Mouse (Mus musculus) forebrain, embryonic 15.5 days (tissue): ENCODE measurements around the gene Ly6g6f. TPM values are rescaled to one million over a fixed set of nuclear protein-coding genes. Genes with fewer than 3 reads are reported as not detected.

ENCODE experiments used
- ATAC-seq: fragments of 200-750 bp; cut with Nextera tagmentation; replicated peaks from 2 replicates; pipeline ENCODE4 v1.8.0; 2017; ENCODE audit warnings: mild to moderate bottlenecking, moderate TSS enrichment, moderate library complexity
- H3K27ac ChIP-seq: fragments of 300-500 bp; sonication (generic); replicated peaks from 2 replicates; pipeline ENCODE4 v1.5.1; 2015; ENCODE audit warnings: mild to moderate bottlenecking, inconsistent platforms
- H3K27me3 ChIP-seq: fragments of 300-500 bp; sonication (generic); 2 replicates; pipeline ENCODE4 v1.6.1; 2015; ENCODE audit warnings: inconsistent platforms
- H3K36me3 ChIP-seq: fragments of 300-500 bp; sonication (generic); 2 replicates; pipeline ENCODE4 v1.6.1; 2015; ENCODE audit warnings: mild to moderate bottlenecking, inconsistent platforms
- H3K4me1 ChIP-seq: fragments of 300-500 bp; sonication (generic); 2 replicates; pipeline ENCODE4 v1.6.1; 2015; ENCODE audit warnings: inconsistent platforms
- H3K4me2 ChIP-seq: fragments of 300-500 bp; sonication (generic); replicated peaks from 2 replicates; pipeline ENCODE4 v1.6.1; 2015; ENCODE audit warnings: mild to moderate bottlenecking, inconsistent platforms
- H3K4me3 ChIP-seq: fragments of 300-500 bp; sonication (generic); 2 replicates; pipeline ENCODE4 v1.5.1; 2015; ENCODE audit warnings: mild to moderate bottlenecking, inconsistent platforms
- H3K9ac ChIP-seq: fragments of 300-500 bp; sonication (generic); replicated peaks from 2 replicates; pipeline ENCODE4 v1.6.1; 2015; ENCODE audit warnings: mild to moderate bottlenecking, inconsistent platforms
- H3K9me3 ChIP-seq: fragments of 300-500 bp; sonication (generic); 2 replicates; pipeline ENCODE4 v1.6.1; 2016; ENCODE audit warnings: inconsistent platforms
- WGBS: fragments of 180-500 bp; shearing (Covaris S2); methylation state at CpG from one replicate; pipeline ENCODE4 v1.1.7; 2015; ENCODE audit warnings: mixed read lengths; 5-methylcytosine and 5-hydroxymethylcytosine counted together
- polyA plus RNA-seq: library from polyadenylated mRNA; unstranded; fragments of >200 nt; fragmentation: Nextera tagmentation; extraction: Ambion mirVana; gene quantifications from 2 replicates; pipeline ENCODE4 v1.2.1, GENCODE M21; 2015

Ly6g6f gene
- 0.32 TPM in 1 of 2 replicates, not detected in the other for polyA plus RNA-seq

DNA sequence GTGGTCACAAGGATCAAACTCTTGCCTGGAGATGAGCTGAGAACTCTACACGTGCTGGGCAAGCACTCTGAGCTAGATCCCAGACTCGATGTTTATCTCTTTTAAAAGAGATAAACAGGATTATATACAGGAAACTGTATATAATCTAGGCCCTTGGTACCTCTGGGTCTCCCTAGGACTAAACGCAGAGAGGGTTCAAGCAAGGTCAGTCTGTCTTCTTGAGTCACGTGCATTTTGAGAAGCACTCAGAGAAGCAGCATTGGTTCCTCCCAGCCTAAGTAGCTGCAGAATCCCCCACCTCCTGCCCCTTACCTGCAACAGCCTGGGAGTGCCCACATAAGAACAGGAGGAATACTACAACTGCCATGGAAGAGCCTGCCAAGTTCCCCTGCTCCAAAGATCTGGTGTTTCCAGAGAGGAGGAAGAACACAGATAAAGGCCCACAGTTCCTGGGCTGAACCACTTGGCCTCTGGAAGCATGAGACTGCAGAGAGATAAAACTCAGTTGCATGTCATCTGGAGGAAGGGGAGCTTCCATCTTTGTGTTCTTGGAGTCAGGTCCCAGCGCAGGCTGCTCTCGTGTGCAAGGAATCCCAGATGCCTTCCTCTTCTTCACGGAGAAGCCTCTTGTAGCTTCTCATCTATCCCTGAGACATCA lies at the start of gene Ly6g6f:
Gene Ly6g6f, minus strand, starts transcription at position 403 of the 658 bp plus-strand sequence.
- H3K27ac ChIP-seq: no peak within 1 kb of the TSS
- no peak for ATAC-seq

DNA sequence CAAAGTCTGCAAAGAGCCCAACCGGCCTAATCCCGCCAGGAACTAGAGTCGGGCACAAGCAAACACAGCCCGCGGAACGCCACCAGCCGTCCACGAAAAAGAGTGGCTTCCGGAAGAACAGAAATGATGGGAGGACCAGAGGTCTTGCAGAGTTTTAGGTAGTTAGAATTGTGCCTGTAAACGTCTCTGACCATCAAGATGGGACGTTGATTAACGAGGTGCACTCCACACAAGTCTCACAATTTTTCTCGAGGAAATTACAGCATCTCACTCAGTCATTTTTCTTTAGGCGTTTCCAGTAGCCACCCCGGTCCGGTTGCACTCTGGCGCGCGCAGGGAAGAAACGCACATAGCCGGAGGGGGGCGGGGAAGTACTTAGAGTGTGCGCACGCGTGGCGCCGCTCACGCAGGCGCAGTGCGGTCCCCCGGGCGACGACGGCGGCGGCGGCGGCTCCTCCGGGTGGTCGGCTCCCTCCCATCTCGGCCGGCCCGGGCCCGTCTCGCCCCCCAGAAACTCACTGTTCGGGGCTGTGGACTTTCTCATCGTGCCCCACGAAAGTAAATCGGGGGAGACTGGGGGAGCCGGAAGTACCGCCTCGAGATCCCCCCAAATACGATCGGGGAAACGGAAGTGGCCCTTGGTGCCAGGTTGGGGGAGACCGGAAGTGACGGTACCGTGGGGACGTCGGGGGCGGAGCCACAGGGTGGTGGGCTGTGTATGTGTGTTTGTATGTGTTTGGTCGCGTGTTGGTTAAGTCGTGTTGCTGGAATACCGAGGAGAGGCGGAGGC lies 49.6 kb upstream of the Ly6g6f start, which contains the start of gene Bag6:
Gene Bag6, plus strand, starts transcription at position 378 of the 790 bp plus-strand sequence.
- Histone ChIP-seq H3K27me3 (no peaks in the 10 kb centered on the region), H3K4me1 (peaks cover 32% of the 10 kb centered on the region), H3K9me3 (no peaks in the 10 kb centered on the region), H3K9ac (peak within 1 kb of the TSS; percentile 64), H3K27ac (peak within 1 kb of the TSS; percentile 95), H3K4me2 (peak within 1 kb of the TSS; percentile 79), H3K4me3 (peak within 1 kb of the TSS; percentile 72), H3K36me3 (peaks cover 18% of the 10 kb centered on the region)
- ATAC-seq: peak; percentile 94
- whole genome bisulfite sequencing: under 1% methylated on average over 65 of the region's 66 CpGs

More for the DNA sequence above, at the start of gene Ly6g6f:
- Histone ChIP-seq H3K4me2 (no peak within 1 kb of the TSS), H3K9me3 (no peaks in the 10 kb centered on the region), H3K36me3 (no peaks in the 10 kb centered on the region), H3K4me3 (no peak within 1 kb of the TSS), H3K9ac (no peak within 1 kb of the TSS), H3K4me1 (peaks cover 7% of the 10 kb centered on the region), H3K27me3 (no peaks in the 10 kb centered on the region)
- WGBS: 84% methylated on average over 7 of the region's 7 CpGs

DNA sequence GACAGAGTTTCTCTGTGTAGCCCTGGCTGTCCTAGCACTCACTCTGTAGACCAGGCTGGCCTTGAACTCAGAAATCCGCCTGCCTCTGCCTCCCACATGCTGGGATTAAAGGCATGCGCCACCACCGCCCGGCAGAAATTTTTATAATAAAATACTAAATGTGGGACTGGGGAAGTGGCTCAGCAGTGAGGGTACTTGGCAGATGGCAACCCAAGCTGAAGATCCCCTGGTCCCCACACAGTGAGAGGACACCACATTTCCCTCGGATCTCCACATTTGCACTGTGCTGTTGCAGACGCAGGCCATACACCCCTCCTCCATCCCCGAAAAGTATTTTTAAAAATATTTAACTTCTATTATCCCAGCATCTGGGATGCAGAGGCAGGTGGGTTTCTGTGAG lies 48.1 kb upstream of the Ly6g6f start:
- Histone ChIP-seq H3K4me1 (peaks cover 30% of the 10 kb centered on the region), H3K4me3 (no peak overlapping the region), H3K9me3 (no peaks in the 10 kb centered on the region), H3K4me2 (no peak overlapping the region), H3K9ac (no peak overlapping the region), H3K27me3 (no peaks in the 10 kb centered on the region), H3K27ac (no peak overlapping the region), H3K36me3 (peaks cover 4% of the 10 kb centered on the region; the same call in 1 of the 2 replicates)
- no peak for ATAC-seq
- whole genome bisulfite sequencing: 96% methylated on average over 7 of the region's 7 CpGs

DNA sequence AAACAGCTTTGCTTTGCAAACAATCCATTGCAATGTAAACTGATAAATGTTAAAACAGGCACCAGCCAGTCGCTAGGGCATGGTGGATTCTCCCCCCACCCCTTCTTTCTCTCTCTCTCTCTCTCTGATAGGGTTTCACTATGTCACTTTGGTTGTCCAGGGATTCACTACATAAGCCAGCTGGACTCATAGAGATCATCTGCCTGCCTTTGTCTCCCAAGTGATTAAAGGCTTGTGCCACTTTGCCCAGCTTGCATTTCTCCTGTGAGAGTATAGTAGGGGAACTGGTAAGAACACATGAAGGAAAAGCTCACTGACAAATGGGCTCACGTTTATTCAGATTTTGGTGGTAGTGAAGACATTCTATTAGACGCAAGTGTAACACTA lies 46.8 kb upstream of the Ly6g6f start:
- no peak overlapping the region for H3K9ac ChIP-seq
- H3K36me3 ChIP-seq: no peaks in the 10 kb centered on the region
- peaks cover 26% of the 10 kb centered on the region for H3K4me1 ChIP-seq
- 71% methylated on average over 3 of the region's 3 CpGs for WGBS
- H3K27ac ChIP-seq: no peak overlapping the region
- ATAC-seq: no peak
- H3K27me3 ChIP-seq: no peaks in the 10 kb centered on the region
- no peak overlapping the region for H3K4me3 ChIP-seq
- H3K4me2 ChIP-seq: no peak overlapping the region
- no peaks in the 10 kb centered on the region for H3K9me3 ChIP-seq

DNA sequence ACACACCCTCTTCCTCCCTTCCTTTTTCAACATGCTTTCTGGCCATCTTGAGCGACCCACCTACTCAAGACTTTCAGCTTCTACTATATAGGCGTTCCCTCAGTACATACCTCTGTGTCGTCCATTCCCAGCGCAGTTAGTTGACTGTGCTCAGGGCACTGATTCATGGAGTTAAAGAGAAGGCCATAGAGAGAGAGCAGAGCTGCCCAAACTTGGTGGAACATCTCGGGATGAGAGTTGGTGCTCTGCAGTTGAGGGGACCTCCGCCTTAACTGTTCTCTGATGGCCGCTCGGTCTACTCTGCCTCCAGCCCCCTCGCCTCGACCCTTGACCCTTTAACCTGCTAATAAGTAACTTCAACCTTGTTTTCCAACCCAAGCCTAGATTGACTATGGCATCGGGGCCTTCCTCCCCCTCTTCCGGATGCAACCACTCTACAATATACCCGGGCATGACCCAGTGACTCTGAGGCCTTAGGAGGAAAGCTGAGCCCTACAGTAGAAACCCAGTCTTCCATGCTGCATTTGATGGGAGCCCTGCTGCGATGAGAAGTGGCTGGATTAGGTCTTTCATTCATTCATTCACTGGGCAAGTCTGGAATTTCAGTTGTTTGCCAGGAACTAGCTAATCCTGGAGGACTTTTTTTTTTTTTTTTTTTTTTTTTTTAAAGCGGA lies 46.2 kb upstream of the Ly6g6f start, which contains the start of gene Apom:
Gene Apom, minus strand, starts transcription at position 551 of the 674 bp plus-strand sequence.
- WGBS: 83% methylated on average over 15 of the region's 15 CpGs
- Histone ChIP-seq H3K36me3 (no peaks in the 10 kb centered on the region), H3K4me2 (no peak within 1 kb of the TSS), H3K4me1 (peaks cover 26% of the 10 kb centered on the region), H3K9ac (no peak within 1 kb of the TSS), H3K27ac (no peak within 1 kb of the TSS), H3K27me3 (no peaks in the 10 kb centered on the region), H3K9me3 (no peaks in the 10 kb centered on the region), H3K4me3 (no peak within 1 kb of the TSS)
- ATAC-seq: no peak

DNA sequence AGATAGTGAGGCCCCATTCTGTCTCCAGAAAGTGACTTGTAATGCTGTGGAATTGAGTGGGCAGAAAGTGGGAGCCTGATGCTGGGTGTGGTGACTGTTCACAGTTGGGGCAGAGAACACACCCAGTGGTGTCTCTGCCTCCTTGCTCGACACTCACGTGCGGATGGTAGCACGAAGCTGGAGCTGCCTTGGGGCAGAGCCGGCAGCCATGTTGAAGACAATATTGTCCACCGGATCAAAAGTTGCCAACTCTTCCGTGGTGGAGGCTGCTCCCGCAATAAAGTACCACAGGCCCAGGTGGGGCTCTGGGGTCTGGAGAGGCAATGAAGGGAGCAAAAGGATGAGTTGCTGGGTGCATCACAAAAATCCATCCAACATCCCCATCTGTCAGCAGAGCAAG lies 45.6 kb upstream of the Ly6g6f start:
- no peak overlapping the region for H3K4me2 ChIP-seq
- H3K4me1 ChIP-seq: peaks cover 26% of the 10 kb centered on the region
- ATAC-seq: no peak
- 91% methylated on average over 8 of the region's 8 CpGs for WGBS
- H3K4me3 ChIP-seq: no peak overlapping the region
- H3K36me3 ChIP-seq: no peaks in the 10 kb centered on the region
- no peaks in the 10 kb centered on the region for H3K9me3 ChIP-seq
- no peaks in the 10 kb centered on the region for H3K27me3 ChIP-seq
- no peak overlapping the region for H3K27ac ChIP-seq
- no peak overlapping the region for H3K9ac ChIP-seq

DNA sequence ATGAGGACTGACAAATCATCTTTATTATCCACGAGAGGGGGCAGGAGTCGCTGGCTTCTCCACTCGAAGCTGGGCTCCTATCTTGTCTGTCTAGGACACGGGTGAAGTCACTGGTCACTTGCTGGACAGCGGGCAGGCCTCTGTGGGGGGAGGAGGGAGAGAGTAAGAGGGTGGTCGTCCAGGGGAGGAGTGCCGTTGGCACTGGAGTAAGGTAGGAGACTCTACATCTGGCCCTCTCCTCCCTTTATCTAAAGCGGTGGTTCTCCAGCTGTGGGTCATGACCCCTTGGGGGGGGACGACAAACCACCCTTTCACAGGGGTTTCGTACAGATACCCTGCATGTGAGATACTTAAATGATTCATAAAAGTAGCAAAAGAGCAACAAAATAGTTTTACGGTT lies 43.6 kb upstream of the Ly6g6f start:
- H3K4me2 ChIP-seq: no peak overlapping the region
- H3K27ac ChIP-seq: no peak overlapping the region
- no peak overlapping the region for H3K9ac ChIP-seq
- peaks cover 9% of the 10 kb centered on the region; the same call in 1 of the 2 replicates for H3K36me3 ChIP-seq
- H3K9me3 ChIP-seq: no peaks in the 10 kb centered on the region
- ATAC-seq: no peak
- H3K4me3 ChIP-seq: no peak overlapping the region
- peaks cover 33% of the 10 kb centered on the region for H3K4me1 ChIP-seq
- no peaks in the 10 kb centered on the region for H3K27me3 ChIP-seq
- 76% methylated on average over 11 of the region's 11 CpGs for WGBS

DNA sequence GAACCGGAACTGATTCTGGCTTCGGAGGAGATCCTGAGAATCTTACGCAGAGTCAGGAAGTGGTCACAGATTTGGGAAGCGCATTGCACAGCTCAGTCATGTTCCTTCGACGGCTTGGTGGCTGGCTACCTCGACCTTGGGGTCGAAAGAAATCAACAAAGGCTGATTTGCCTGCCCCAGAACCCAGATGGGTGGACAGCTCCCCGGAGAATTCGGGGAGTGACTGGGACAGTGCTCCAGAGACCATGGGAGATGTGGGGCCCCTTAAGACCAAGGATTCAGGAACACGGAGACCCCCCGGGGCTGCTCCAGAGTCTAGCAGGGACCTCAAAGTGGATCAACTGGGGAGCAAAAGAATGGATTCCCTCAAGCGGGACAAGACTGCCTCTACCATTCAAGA lies 41.6 kb upstream of the Ly6g6f start:
- Histone ChIP-seq H3K36me3 (peaks cover 14% of the 10 kb centered on the region), H3K9me3 (no peaks in the 10 kb centered on the region), H3K9ac (peak overlapping the region; percentile 85; the same call in 1 of the 2 replicates), H3K27ac (no peak overlapping the region), H3K4me2 (peak overlapping the region; percentile 83), H3K4me1 (peaks cover 39% of the 10 kb centered on the region), H3K4me3 (peak overlapping the region; percentile 86), H3K27me3 (no peaks in the 10 kb centered on the region)
- 79% methylated on average over 13 of the region's 13 CpGs for WGBS
- ATAC-seq: no peak

DNA sequence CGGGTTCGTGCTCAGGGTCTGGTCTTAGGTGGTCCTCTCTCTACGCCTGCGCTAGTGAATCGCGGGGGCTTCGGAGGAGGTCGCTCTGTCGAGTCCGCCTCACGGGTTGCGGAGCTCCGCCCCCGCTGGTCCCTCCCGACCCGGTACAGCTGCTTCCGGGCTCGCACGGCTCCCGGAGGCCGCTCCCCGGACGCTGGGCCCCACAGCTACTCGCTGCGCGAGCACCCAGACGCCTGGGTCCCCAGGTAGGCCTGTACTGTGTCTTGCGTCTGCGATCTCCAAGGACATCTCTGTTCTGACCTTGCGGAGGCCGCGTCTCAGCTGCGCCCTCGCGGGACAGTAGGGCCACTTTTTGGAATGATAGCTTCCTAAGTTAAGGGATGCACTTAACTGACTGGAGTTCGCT lies 40.8 kb upstream of the Ly6g6f start, which contains the start of gene D17H6S53E:
Gene D17H6S53E, plus strand, starts transcription at position 168 of the 406 bp plus-strand sequence.
- Histone ChIP-seq H3K9me3 (no peaks in the 10 kb centered on the region), H3K4me1 (peaks cover 40% of the 10 kb centered on the region), H3K4me2 (peak within 1 kb of the TSS; percentile 83), H3K4me3 (peak within 1 kb of the TSS; percentile 86), H3K9ac (peak within 1 kb of the TSS; percentile 85), H3K27me3 (no peaks in the 10 kb centered on the region), H3K36me3 (peaks cover 14% of the 10 kb centered on the region), H3K27ac (peak within 1 kb of the TSS; percentile 80)
- 0% methylated on average over 36 of the region's 36 CpGs for WGBS
- peak; percentile 17; the same call in 1 of the 2 replicates for ATAC-seq

DNA sequence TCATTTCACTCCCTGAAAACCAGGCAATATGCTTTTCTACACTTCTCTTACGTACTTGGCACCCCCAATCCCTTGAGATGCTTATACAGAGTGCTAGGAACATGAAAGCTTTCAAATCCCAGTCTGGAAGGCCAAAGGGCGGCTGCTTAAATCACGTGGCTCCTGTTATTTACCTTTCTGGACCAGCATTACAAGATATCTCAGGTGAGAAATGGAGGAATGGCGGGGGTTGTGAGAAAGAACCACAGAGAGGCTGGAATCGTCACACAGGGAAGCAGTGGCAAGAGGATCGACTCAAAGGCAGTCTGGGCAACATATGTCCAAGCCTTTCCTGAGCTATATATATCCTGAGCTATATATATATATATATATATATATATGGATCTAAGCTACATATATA lies 40.2 kb upstream of the Ly6g6f start:
- peak overlapping the region; percentile 80; the same call in 1 of the 2 replicates for H3K27ac ChIP-seq
- ATAC-seq: no peak
- peak overlapping the region; percentile 85 for H3K9ac ChIP-seq
- WGBS: 35% methylated on average over 6 of the region's 6 CpGs
- H3K27me3 ChIP-seq: no peaks in the 10 kb centered on the region
- peaks cover 14% of the 10 kb centered on the region for H3K36me3 ChIP-seq
- H3K9me3 ChIP-seq: no peaks in the 10 kb centered on the region
- peak overlapping the region; percentile 83 for H3K4me2 ChIP-seq
- peaks cover 41% of the 10 kb centered on the region for H3K4me1 ChIP-seq
- peak overlapping the region; percentile 86 for H3K4me3 ChIP-seq

DNA sequence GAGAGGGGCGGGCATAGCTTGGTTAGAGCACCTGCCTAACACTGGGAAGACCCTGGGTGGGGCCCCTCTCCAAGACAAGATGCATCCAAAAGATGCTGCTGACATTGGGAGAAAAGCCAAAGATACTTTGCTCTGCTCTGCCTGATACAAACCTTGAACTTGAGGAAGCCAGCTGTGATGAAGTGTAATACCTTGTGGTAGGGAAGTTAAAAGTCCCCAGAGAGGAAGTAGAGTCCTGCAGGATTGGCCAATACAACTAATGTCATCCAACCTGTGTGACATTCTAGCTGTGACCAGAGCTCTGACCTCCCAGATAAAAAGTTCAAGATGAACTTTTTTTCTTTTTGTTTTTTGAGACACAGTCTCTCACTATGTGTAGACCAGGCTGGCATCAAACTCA lies 39.7 kb upstream of the Ly6g6f start:
- Histone ChIP-seq H3K4me1 (peaks cover 46% of the 10 kb centered on the region), H3K4me3 (no peak overlapping the region), H3K36me3 (peaks cover 14% of the 10 kb centered on the region), H3K4me2 (no peak overlapping the region), H3K27me3 (no peaks in the 10 kb centered on the region), H3K9me3 (no peaks in the 10 kb centered on the region), H3K9ac (no peak overlapping the region), H3K27ac (no peak overlapping the region)
- WGBS: 100% methylated on average over 1 of the region's 1 CpGs
- ATAC-seq: no peak
